Mouse (Mus musculus) ES-Bruce4 (cell line): ENCODE measurements at regions not wholly inside any gene's neighbourhood (a gene's known extent, or its start where the extent isn't known, plus 50 kb on each side); places are given as distances from the start of the nearest gene placed in this dataset.

Experiments
- CTCF ChIP-seq: IDR thresholded peaks from one replicate; pipeline ENCODE4 v1.8.1; 2011; ENCODE audit warnings: low read depth, low read length
- EP300 ChIP-seq: IDR thresholded peaks from 2 replicates; pipeline ENCODE4 v1.6.1; 2011; ENCODE audit warnings: low read depth, low read length; ENCODE audit not compliant: insufficient read depth
- POLR2A ChIP-seq: IDR thresholded peaks from one replicate; pipeline ENCODE4 v1.8.1; 2011; ENCODE audit warnings: low read length; ENCODE audit not compliant: insufficient read depth

GRCm38 (mm10) chr5:100255276-100255675 lies 95.7 kb upstream of the Tmem150c start:
- TF ChIP-seq CTCF (no peak), POLR2A (no peak), EP300 (no peak)
